Mouse (Mus musculus): ENCODE data around the gene Cerkl.
A peak's percentile ranks its signal among the peaks of the same experiment; 100 is the strongest.

The Cerkl gene

DNA sequence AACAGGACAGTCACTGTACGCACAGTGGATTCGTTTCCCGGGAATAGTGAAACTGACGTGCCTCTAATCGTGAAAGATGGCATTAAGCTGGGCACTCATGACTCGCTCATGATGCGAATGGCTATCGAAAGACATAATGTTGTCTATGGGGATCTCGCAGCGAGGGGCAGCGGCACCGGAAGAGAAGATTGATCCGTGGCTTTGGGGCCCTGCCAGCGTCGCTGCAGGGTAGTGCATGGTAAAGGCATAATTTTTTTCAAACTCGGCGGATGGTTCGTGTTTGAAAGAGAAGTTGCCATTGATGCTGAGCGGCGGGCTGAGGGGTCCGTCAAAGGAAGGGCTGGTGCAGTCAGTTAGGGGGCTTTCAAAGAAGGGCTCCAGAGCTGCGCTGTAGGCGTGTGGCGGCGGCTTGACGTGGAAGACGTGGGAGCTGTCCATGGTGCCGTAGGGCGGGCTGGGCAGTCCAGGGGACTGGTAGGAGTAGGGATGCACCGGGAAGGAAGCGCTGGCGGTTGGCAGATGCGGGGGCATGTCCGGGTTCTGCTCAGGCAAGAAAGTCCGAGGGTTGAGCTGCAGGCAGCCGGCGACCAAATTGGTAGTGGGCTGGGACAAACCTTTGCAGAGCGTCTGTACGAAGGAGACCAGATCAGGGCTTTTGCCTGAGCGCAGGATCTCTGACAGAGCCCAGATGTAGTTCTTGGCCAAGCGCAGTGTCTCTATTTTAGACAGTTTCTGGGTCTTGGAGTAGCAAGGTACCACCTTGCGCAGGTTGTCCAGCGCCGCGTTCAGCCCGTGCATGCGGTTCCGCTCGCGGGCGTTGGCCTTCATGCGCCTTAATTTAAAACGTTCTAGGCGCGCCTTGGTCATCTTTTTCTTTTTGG, 2.4 kb downstream of the Cerkl start:
- H3K27me3 ChIP-seq (ENCODE audit: control insufficient read depth, insufficient read depth, low read length, poor library complexity, severe bottlenecking) = peaks cover 2% of the 10 kb centered on the region
- DNase-seq (ENCODE audit: low read depth, low spot score) = peak; percentile 19
- no peaks in the 10 kb centered on the region for H3K36me3 ChIP-seq (ENCODE audit: control insufficient read depth, insufficient read depth, low read length, poor library complexity, severe bottlenecking)

DNA sequence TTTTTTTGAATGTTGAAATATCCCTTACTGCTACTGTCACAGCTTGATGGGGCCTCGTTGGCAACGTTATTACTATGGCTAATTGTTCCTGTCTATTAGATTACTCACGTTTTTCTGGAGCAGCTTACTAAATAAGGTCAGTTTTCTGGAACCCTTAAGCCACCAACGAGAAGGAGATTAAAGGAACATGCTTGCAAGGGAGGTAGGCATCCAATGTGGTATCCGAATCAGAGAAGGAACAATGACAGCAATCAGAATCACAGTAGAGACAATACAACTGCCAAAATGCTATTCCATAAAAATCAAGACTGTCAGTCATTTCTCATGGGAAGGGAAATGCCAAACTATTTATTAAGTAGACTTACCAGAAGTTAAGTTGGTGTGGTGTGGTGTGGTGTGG, 5.1 kb downstream of the Cerkl start:
- H3K36me3 ChIP-seq (ENCODE audit: control insufficient read depth, insufficient read depth, low read length, poor library complexity, severe bottlenecking) = no peaks in the 10 kb centered on the region
- no peak for DNase-seq (ENCODE audit: low read depth, low spot score)
- no peaks in the 10 kb centered on the region; the same call in 1 of the 2 replicates for H3K27me3 ChIP-seq (ENCODE audit: control insufficient read depth, insufficient read depth, low read length, poor library complexity, severe bottlenecking)

DNA sequence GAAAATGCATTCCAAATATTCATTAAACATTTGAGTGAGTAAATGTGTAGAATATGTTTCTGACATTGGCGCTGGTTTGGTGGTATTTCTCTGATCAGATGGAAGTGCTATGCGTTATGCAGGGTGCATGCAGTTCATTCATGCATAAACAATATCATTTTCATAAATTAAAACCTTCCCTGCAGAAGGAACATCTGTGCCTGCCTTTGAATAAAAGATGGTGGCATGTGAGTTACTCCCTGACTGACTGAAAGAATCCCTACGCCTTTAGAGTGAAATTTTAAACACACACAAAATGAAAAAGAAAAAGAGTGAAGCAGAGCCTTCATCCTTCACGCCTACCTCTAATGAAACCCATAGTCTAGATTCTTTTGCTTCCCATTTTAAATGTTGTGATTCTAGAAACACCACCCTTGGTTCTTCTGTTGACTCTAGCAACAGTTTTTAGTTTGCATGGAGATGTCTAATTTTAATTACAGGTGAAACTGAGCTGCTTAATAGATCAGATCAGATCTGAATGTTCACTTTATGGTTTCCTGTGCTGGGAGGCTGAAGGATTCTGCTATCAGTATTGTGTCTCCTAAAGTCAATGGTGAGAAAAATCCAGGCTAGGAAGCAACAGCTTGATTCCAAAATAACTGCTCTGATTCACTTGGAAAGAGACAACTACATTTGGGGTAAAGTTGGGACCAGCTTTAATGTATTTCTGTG, 5.7 kb downstream of the Cerkl start:
- no peak for DNase-seq (ENCODE audit: low read depth, low spot score)
- Histone ChIP-seq H3K36me3 (ENCODE audit: control insufficient read depth, insufficient read depth, low read length, poor library complexity, severe bottlenecking) (no peaks in the 10 kb centered on the region), H3K27me3 (ENCODE audit: control insufficient read depth, insufficient read depth, low read length, poor library complexity, severe bottlenecking) (no peaks in the 10 kb centered on the region; the same call in 1 of the 2 replicates)

DNA sequence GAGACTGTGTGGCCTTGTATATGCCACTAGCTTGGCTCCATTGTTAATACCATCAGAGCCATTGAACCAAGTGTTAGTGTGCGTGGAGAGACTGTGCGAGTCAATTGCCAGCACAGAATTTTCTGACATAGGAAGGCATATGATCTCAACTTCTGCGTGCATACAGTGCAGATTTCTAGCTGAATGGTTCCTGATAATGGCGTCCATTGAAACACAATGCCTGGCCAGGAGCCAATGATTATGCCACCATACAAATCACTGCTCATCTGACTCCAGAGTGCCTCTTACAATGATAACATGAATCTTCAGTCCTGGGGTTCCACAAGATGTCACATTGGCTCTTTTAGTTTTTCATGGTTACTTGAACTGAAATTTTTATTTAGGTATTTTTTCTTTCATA, 7.2 kb downstream of the Cerkl start:
- DNase-seq (ENCODE audit: low read depth, low spot score) = no peak
- Histone ChIP-seq H3K36me3 (ENCODE audit: control insufficient read depth, insufficient read depth, low read length, poor library complexity, severe bottlenecking) (no peaks in the 10 kb centered on the region), H3K27me3 (ENCODE audit: control insufficient read depth, insufficient read depth, low read length, poor library complexity, severe bottlenecking) (no peaks in the 10 kb centered on the region)

DNA sequence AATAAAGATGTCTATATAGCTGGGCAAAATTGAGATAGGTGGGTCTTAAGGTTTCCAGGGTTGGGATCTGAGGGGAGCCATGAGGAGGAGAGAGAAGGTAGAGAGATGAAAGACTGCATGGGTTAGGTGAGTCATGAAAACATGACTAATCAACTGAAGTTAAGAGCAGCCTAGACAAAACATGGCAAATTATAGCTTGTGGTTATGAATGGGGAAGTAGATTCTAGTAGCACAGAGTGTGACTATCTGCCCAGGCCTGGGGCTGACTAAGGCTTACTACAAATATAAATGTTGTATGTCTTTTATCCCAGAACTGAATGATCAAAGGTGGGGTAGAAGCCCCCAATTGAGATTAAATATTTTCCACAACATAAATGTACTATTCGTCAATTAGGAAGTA, 9.4 kb downstream of the Cerkl start:
- Histone ChIP-seq H3K27me3 (ENCODE audit: control insufficient read depth, insufficient read depth, low read length, poor library complexity, severe bottlenecking) (no peaks in the 10 kb centered on the region), H3K36me3 (ENCODE audit: control insufficient read depth, insufficient read depth, low read length, poor library complexity, severe bottlenecking) (no peaks in the 10 kb centered on the region)
- no peak for DNase-seq (ENCODE audit: low read depth, low spot score)

DNA sequence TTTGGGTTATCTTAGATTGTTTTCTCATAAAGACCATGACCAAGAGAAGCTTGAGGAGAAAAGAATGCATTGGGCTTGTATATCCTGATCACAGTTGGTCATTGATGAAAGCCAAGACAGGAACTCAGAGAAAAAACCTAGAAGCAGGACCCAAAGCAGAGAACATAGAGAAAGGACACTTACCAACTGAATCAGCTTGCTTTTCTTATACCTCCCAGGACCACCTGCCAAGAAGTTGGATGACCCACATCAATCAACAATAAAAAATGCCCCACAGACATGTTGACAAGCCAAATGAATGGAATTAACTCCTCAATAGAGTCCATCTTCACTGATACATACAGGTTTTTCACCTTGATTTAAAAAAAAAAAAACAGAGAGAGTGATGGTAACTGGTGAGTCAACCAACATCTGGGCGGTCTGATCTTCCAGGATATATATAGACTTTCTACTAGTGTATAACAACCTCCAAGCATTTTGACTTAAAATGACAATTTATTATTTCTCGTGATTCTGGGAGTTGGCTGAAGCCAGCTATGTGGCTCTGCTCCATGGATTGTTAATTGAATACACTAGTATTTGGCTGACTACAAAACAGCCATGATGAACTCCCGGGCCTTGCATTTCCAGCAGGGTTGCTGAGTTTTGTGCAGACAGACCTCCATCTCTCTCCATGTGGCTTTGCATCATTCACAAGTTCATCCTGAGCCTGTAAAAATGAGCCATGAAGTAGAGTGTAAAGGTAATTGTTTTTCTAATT, 12.5 kb downstream of the Cerkl start:
- Histone ChIP-seq H3K27me3 (ENCODE audit: control insufficient read depth, insufficient read depth, low read length, poor library complexity, severe bottlenecking) (no peaks in the 10 kb centered on the region), H3K36me3 (ENCODE audit: control insufficient read depth, insufficient read depth, low read length, poor library complexity, severe bottlenecking) (no peaks in the 10 kb centered on the region)
- no peak for DNase-seq (ENCODE audit: low read depth, low spot score)

DNA sequence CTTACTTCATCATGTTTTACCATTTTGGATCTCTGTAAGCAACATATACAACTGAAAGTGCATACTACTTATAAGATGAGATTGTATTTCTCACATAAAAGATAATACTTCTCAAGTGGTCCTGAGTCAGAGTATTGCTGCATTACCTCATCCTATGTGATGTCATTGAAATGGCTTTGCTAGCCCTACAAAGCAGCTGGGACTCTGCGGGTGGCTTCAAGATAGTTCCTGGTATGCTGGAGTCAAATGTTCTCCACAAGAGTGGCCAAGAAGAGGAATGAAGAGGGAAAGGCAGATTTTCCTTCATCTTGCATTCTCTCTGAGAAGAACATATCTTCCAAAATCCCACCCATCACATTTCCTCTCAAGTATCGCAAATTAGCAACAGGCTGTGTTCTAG, 13.2 kb downstream of the Cerkl start:
- Histone ChIP-seq H3K36me3 (ENCODE audit: control insufficient read depth, insufficient read depth, low read length, poor library complexity, severe bottlenecking) (no peaks in the 10 kb centered on the region), H3K27me3 (ENCODE audit: control insufficient read depth, insufficient read depth, low read length, poor library complexity, severe bottlenecking) (no peaks in the 10 kb centered on the region)
- DNase-seq (ENCODE audit: low read depth, low spot score) = no peak

DNA sequence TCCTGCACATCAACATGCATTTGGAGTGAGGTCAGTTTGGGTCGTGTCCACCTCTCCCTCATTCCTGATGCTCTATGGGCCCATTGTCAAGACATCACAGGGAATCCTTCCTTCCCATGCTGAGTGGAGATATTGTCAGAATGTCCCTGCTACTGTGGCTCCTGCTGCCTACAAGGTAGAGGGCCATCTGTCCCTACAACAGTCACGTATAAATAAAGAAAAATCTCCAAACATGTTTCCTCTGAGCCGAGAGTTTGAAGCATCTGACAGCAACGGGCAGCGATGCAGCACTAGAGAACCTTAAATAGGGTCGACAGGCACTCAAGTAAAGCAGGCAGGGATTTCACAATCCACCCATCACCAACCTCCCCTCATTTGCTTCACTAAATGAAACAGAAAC, 13.7 kb downstream of the Cerkl start:
- Histone ChIP-seq H3K27me3 (ENCODE audit: control insufficient read depth, insufficient read depth, low read length, poor library complexity, severe bottlenecking) (no peaks in the 10 kb centered on the region), H3K36me3 (ENCODE audit: control insufficient read depth, insufficient read depth, low read length, poor library complexity, severe bottlenecking) (no peaks in the 10 kb centered on the region)
- no peak for DNase-seq (ENCODE audit: low read depth, low spot score)

DNA sequence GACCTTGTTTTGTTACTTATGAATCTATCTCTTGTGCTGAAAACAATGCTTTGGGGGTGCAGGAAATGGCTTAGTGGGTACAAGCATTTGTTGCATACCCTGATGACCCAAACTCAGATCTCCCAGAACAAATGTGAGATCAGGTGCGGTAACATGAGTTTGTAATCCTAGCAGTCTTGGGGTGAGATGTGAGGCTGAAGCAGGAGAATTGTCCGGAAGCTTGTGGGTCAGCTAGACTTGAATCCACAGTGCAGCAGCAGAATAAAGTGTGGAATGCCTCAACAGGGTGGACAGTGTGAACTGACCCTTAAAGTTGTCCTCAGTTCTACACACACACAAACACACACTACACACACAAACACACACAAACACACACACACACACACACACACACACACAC, 14.4 kb downstream of the Cerkl start:
- DNase-seq (ENCODE audit: low read depth, low spot score) = no peak
- Histone ChIP-seq H3K27me3 (ENCODE audit: control insufficient read depth, insufficient read depth, low read length, poor library complexity, severe bottlenecking) (no peaks in the 10 kb centered on the region), H3K36me3 (ENCODE audit: control insufficient read depth, insufficient read depth, low read length, poor library complexity, severe bottlenecking) (no peaks in the 10 kb centered on the region)

DNA sequence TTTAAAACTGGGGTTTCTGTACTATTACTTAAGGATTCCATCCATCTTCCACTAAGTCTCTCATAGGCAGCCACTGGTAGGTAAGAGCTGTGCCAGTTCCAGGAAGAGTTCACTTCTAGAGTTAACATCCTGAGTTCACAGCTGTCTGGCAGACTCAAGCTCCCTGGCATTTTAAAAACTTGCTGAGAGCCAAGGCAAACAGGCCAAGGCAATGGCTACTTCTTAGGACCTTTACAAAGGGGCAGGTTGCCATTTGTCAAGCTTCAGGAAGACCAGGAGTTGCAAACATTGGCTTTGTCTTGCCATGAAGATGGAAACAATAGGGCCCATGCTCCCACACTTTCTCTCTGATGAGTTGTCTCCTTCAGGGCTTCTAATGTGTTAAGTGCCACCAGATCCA, 26.5 kb downstream of the Cerkl start:
- Histone ChIP-seq H3K27me3 (ENCODE audit: control insufficient read depth, insufficient read depth, low read length, poor library complexity, severe bottlenecking) (peaks cover 2% of the 10 kb centered on the region; the same call in 1 of the 2 replicates), H3K36me3 (ENCODE audit: control insufficient read depth, insufficient read depth, low read length, poor library complexity, severe bottlenecking) (no peaks in the 10 kb centered on the region)
- DNase-seq (ENCODE audit: low read depth, low spot score) = no peak

DNA sequence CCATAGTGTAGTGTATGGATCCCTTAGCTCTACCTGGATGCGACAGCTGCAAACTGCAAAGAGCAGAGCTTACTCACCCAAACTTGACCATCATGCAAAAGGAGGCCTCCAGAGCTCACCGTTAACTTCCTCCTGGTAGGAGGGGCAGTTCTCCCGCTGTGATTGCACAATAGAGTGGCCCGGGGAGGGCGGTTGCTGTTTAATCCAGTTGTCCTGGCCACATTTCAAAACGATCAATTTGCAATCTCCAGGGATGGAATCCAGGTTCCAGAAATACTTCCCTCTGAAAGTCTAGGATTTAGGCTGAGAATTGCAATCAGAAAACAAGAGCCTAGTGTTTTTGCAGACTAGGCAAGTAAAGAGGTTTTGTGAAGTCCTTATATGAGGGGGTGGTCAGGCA, 26.9 kb downstream of the Cerkl start:
- no peaks in the 10 kb centered on the region for H3K36me3 ChIP-seq (ENCODE audit: control insufficient read depth, insufficient read depth, low read length, poor library complexity, severe bottlenecking)
- H3K27me3 ChIP-seq (ENCODE audit: control insufficient read depth, insufficient read depth, low read length, poor library complexity, severe bottlenecking) = peaks cover 2% of the 10 kb centered on the region; the same call in 1 of the 2 replicates
- DNase-seq (ENCODE audit: low read depth, low spot score) = no peak

DNA sequence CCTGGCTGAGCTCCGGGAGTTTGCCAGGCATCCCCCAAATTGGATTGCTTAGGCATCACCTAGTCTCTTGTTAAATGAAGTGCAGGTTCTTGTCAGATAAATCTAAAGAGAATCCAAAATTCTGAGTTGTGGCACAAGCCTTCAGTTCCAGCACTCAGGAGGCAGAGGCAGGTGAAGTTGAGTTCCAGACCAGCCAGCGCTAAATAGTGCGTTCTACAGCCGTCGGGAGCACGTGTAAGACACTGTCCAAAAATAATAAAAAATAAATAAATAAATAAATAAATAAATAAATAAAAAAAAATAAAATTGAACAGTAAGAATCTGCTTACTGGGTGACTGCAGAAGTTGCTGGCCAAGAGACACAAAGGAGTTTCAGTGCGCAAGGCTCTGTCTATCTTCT, 27.5 kb downstream of the Cerkl start:
- H3K36me3 ChIP-seq (ENCODE audit: control insufficient read depth, insufficient read depth, low read length, poor library complexity, severe bottlenecking) = no peaks in the 10 kb centered on the region
- H3K27me3 ChIP-seq (ENCODE audit: control insufficient read depth, insufficient read depth, low read length, poor library complexity, severe bottlenecking) = peaks cover 2% of the 10 kb centered on the region; the same call in 1 of the 2 replicates

DNA sequence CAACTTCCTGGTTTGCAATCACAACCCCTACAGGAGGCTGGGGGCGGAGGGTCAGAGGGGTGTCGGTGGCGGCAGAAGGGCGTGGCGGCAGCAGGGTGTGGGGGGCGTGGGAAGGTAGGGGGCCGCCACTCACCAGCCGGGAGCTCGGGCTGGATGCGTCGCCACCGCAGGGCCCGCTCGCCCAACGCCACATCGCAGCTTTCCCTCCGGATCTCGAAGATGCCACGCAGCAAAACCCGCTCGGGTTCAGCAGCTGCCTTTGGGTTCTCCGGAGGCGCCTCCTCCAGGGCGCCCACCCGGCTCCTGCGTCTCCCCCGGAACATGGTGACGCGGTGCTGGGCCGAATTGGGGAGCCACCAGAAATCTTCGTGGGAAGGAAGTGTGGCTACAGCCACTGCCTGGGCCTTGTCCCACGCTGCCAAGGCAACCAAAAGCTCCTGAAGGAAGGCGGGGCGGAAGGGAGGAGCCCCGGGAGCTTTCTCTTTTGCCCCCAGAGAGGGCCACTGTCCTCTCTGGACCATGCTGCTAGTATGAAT, 27.9 kb downstream of the Cerkl start:
- DNase-seq (ENCODE audit: low read depth, low spot score) = no peak
- H3K36me3 ChIP-seq (ENCODE audit: control insufficient read depth, insufficient read depth, low read length, poor library complexity, severe bottlenecking) = no peaks in the 10 kb centered on the region
- H3K27me3 ChIP-seq (ENCODE audit: control insufficient read depth, insufficient read depth, low read length, poor library complexity, severe bottlenecking) = peaks cover 2% of the 10 kb centered on the region; the same call in 1 of the 2 replicates

More for the DNA sequence above, 27.5 kb downstream of the Cerkl start:
- no peak for DNase-seq (ENCODE audit: low read depth, low spot score)

DNA sequence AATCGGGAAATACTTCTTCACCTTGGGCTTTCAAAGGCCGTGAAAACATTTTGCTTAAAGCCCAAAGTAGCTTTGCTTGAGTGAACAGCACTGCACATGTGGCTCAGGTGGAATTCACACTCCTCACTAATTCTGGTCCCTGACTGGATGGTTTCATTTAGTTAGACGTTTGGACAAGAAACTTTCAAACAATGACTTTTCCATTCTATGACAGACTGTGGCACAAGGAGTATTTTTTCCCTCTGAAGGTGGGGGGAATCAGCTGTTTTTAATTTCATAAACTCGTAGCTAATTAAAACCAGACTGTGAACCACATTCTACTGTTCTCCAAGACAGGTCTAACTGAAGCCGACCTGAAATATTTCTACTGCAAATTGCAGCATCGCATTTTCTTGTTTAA, 28.6 kb downstream of the Cerkl start:
- no peak for DNase-seq (ENCODE audit: low read depth, low spot score)
- Histone ChIP-seq H3K36me3 (ENCODE audit: control insufficient read depth, insufficient read depth, low read length, poor library complexity, severe bottlenecking) (no peaks in the 10 kb centered on the region), H3K27me3 (ENCODE audit: control insufficient read depth, insufficient read depth, low read length, poor library complexity, severe bottlenecking) (peaks cover 2% of the 10 kb centered on the region; the same call in 1 of the 2 replicates)

Measured in splenic B cell, adult 2 months (primary cell).